Mouse (Mus musculus) kidney, postnatal 0 days (tissue): ENCODE data around the gene AI597479. TPM values are rescaled to one million over a fixed set of nuclear protein-coding genes. Genes with fewer than 3 reads are reported as not detected.
A peak's percentile ranks its signal among the peaks of the same experiment; 100 is the strongest.

Experiments
- ATAC-seq: fragments of 200-750 bp; cut with Nextera tagmentation; replicated peaks from 2 replicates; pipeline ENCODE4 v1.8.0; 2017; ENCODE audit warnings: low read depth, moderate number of reproducible peaks, moderate TSS enrichment, moderate library complexity; ENCODE audit not compliant: low FRiP score
- DNase-seq: peaks from one replicate; pipeline ENCODE4 v3.0.0-alpha.2; 2016; ENCODE audit warnings: low spot score
- H3K27ac ChIP-seq: fragments of 300-500 bp; sonication (generic); 2 replicates; pipeline ENCODE4 v1.5.1; 2014; ENCODE audit warnings: mild to moderate bottlenecking
- H3K27me3 ChIP-seq: fragments of 300-500 bp; sonication (generic); 2 replicates; pipeline ENCODE4 v1.6.1; 2014; ENCODE audit warnings: low read length, mixed read lengths; ENCODE audit not compliant: insufficient read depth
- H3K36me3 ChIP-seq: fragments of 300-500 bp; sonication (generic); 2 replicates; pipeline ENCODE4 v1.6.1; 2014; ENCODE audit warnings: low read length, mixed read lengths; ENCODE audit not compliant: insufficient read depth
- H3K4me1 ChIP-seq: fragments of 300-500 bp; sonication (generic); replicated peaks from 2 replicates; pipeline ENCODE4 v1.6.1; 2014; ENCODE audit warnings: antibody characterized with exemption, low read length, mixed read lengths; ENCODE audit not compliant: insufficient read depth
- H3K4me2 ChIP-seq: fragments of 300-500 bp; sonication (generic); 2 replicates; pipeline ENCODE4 v1.6.1; 2014; ENCODE audit warnings: mild to moderate bottlenecking, low read length, moderate library complexity, mixed read lengths
- H3K4me3 ChIP-seq: fragments of 300-500 bp; sonication (generic); replicated peaks from 2 replicates; pipeline ENCODE4 v1.5.1; 2014; ENCODE audit warnings: low read depth, low read length
- H3K9ac ChIP-seq: fragments of 300-500 bp; sonication (generic); 2 replicates; pipeline ENCODE4 v1.6.1; 2014; ENCODE audit warnings: low read depth, low read length
- H3K9me3 ChIP-seq: fragments of 300-500 bp; sonication (generic); replicated peaks from 2 replicates; pipeline ENCODE4 v1.6.1; 2016; ENCODE audit warnings: low read length, inconsistent platforms, mixed read lengths
- CTCF ChIP-seq: IDR thresholded peaks from 2 replicates; pipeline ENCODE4 v1.5.1; 2016; ENCODE audit warnings: antibody characterized with exemption, low read depth, mild to moderate bottlenecking, moderate library complexity
- WGBS: fragments of 180-500 bp; shearing (Covaris S2); extraction: QIAGEN DNeasy Blood & Tissue Kit; methylation state at CpG from one replicate; pipeline ENCODE4 v1.1.7; 2014; 5-methylcytosine and 5-hydroxymethylcytosine counted together
- polyA plus RNA-seq: library from polyadenylated mRNA; unstranded; fragments of >200 nt; fragmentation: Nextera tagmentation; extraction: Ambion mirVana; gene quantifications from 2 replicates; pipeline ENCODE4 v1.2.1, GENCODE M21; 2015

The AI597479 gene
- polyA plus RNA-seq, 1 experiment from 2014 or later, result 21.0 TPM

GRCm38 (mm10) chr1:43163084-43163466, 64.6 kb downstream of the AI597479 start:
- ATAC-seq, result peak; percentile 31
- no peak for TF ChIP-seq CTCF
- Histone ChIP-seq H3K9me3 (no peaks in the 10 kb centered on the region), H3K36me3 (no peaks in the 10 kb centered on the region), H3K27me3 (no peaks in the 10 kb centered on the region), H3K4me1 (peaks cover 18% of the 10 kb centered on the region), H3K4me3 (peak overlapping the region; percentile 57), H3K27ac (peak overlapping the region; percentile 88), H3K9ac (peak overlapping the region; percentile 88), H3K4me2 (peak overlapping the region; percentile 73)
- peak; percentile 76 for DNase-seq
- WGBS, result 2% methylated on average over 6 of the region's 6 CpGs

- H3K9me3 ChIP-seq, result no peaks in the 10 kb centered on the region
- no peaks in the 10 kb centered on the region for H3K36me3 ChIP-seq
- H3K4me2 ChIP-seq, result peak overlapping the region; percentile 73
- H3K4me1 ChIP-seq, result peaks cover 25% of the 10 kb centered on the region
- no peak for TF ChIP-seq CTCF
- ATAC-seq (peak; percentile 89), DNase-seq (peak; percentile 94)
- H3K27me3 ChIP-seq, result no peaks in the 10 kb centered on the region
- WGBS, result 4% methylated on average over 61 of the region's 61 CpGs
- peak overlapping the region; percentile 88 for H3K27ac ChIP-seq
- H3K9ac ChIP-seq, result peak overlapping the region; percentile 88
- peak overlapping the region; percentile 57 for H3K4me3 ChIP-seq
Observed at GRCm38 (mm10) chr1:43163467-43164418, 65.2 kb downstream of the AI597479 start.

- WGBS, result 92% methylated on average over 5 of the region's 5 CpGs
- no peak overlapping the region for H3K9ac ChIP-seq
- H3K36me3 ChIP-seq, result no peaks in the 10 kb centered on the region
- no peaks in the 10 kb centered on the region for H3K9me3 ChIP-seq
- peak overlapping the region; percentile 88; the same call in 1 of the 2 replicates for H3K27ac ChIP-seq
- DNase-seq, result no peak
- ATAC-seq, result no peak
- no peak for TF ChIP-seq CTCF
- H3K4me2 ChIP-seq, result no peak overlapping the region
- no peaks in the 10 kb centered on the region for H3K27me3 ChIP-seq
- peaks cover 26% of the 10 kb centered on the region for H3K4me1 ChIP-seq
- H3K4me3 ChIP-seq, result no peak overlapping the region
Observed at GRCm38 (mm10) chr1:43164582-43164981, 66.1 kb downstream of the AI597479 start.

Other genes with a start within 250 kb of the AI597479 start
- gene Mrps9, start 247.5 kb upstream of the AI597479 start, polyA plus RNA-seq, result 54.8 and 56.4 TPM in 2 replicates
- gene Gpr45, start 145.8 kb upstream of the AI597479 start, polyA plus RNA-seq, result 11.0 and 11.2 TPM in 2 replicates
- 7.9 and 8.9 TPM in 2 replicates for gene Tgfbrap1, start 73 bp upstream of the AI597479 start, polyA plus RNA-seq
- 135 and 145 TPM in 2 replicates for gene Fhl2, start 98.3 kb downstream of the AI597479 start, polyA plus RNA-seq